Mouse (Mus musculus) bone marrow macrophage, adult 2 months (primary cell): ENCODE results near the gene C4b. TPM values are rescaled to one million over a fixed set of nuclear protein-coding genes. Genes with fewer than 3 reads are reported as not detected.

Experiments used
- H3K27ac ChIP-seq: 2 replicates; pipeline ENCODE4 v1.5.1; 2012; ENCODE audit warnings: low read depth, low read length; ENCODE audit not compliant: insufficient read depth
- H3K4me1 ChIP-seq: 2 replicates; pipeline ENCODE4 v1.6.1; 2012; ENCODE audit warnings: low read length; ENCODE audit not compliant: control insufficient read depth, insufficient read depth
- H3K4me3 ChIP-seq: 2 replicates; pipeline ENCODE4 v1.5.1; 2012; ENCODE audit warnings: mild to moderate bottlenecking, low read length, moderate library complexity; ENCODE audit not compliant: insufficient read depth
- CTCF ChIP-seq: IDR thresholded peaks from 2 replicates; pipeline ENCODE4 v1.5.1; 2012; ENCODE audit warnings: low read depth, mild to moderate bottlenecking, low read length, moderate library complexity
- POLR2A ChIP-seq: IDR thresholded peaks from 2 replicates; pipeline ENCODE4 v1.6.1; 2012; ENCODE audit warnings: mild to moderate bottlenecking, low read depth, low read length, borderline replicate concordance
- polyA plus RNA-seq: library from polyadenylated mRNA; stranded (reverse); fragments of >200 nt; gene quantifications from 2 replicates; pipeline ENCODE4 v1.2.4, GENCODE M21; 2012; ENCODE audit not compliant: missing spikeins, insufficient read depth, insufficient read length

C4b gene
- polyA plus RNA-seq, 1 experiment: 0.75 TPM

GRCm38 (mm10) chr17:34681132-34681571 is 62.5 kb downstream of the C4b start:
- peaks cover 26% of the 10 kb centered on the region for H3K4me1 ChIP-seq
- H3K27ac ChIP-seq: no peak overlapping the region
- TF ChIP-seq CTCF (no peak), POLR2A (no peak)
- no peak overlapping the region for H3K4me3 ChIP-seq

DNA sequence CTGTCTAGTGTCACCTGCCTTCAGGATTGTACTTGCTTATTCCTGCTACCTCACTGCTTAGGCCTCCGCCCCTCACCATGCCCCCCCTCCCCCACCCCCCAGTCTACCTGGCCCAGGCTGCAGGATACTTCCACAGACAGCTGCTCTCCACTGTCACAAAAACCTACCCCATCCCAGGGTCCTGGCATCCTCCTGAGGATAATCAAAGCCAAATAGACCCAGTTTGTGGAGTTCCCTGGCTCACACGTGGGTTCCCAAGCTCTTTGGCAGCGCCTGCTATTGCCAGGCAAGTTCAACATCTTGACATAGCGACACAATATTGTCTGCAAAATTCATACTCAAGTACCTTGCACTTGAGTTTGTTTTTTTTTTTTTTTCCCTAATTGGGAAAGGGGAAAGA is 63.1 kb downstream of the C4b start:
- TF ChIP-seq POLR2A (no peak), CTCF (no peak)
- H3K27ac ChIP-seq: no peak overlapping the region
- peaks cover 21% of the 10 kb centered on the region for H3K4me1 ChIP-seq
- no peak overlapping the region for H3K4me3 ChIP-seq

DNA sequence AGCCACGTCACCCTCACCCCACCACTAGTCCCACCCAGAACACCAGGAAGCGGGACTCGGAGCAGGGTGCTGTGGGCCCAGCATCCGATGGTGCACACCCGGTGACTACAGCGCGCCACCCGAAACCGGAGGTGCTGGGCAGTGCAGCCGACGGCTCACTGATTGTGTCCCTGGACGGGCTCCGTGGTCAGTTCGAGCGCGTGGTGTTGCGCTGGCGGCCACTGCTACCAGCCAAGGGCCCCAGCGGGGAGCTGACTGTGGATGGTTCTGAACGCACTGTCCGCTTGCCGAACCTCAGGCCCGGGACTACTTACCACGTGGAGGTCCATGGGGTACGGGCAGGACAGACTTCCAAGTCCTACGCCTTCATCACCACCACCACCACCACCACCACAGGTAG is 63.5 kb downstream of the C4b start:
- Histone ChIP-seq H3K4me3 (no peak overlapping the region), H3K4me1 (peaks cover 16% of the 10 kb centered on the region), H3K27ac (no peak overlapping the region)
- TF ChIP-seq CTCF: no peak
- no peak for TF ChIP-seq POLR2A

Other genes starting within 250 kb of the C4b start
- gene Btnl6, start 226.5 kb downstream of the C4b start, polyA plus RNA-seq: not detected in 2 replicates
- gene Notch4, start 179.6 kb downstream of the C4b start, polyA plus RNA-seq: 0.78 and 1.3 TPM in 2 replicates
- 217 and 244 TPM in 2 replicates for gene Gpsm3, start 154.1 kb downstream of the C4b start, polyA plus RNA-seq
- 85.9 and 90.0 TPM in 2 replicates for gene Pbx2, start 152.6 kb downstream of the C4b start, polyA plus RNA-seq
- 1.3 and 2.2 TPM in 2 replicates for gene Ager, start 146.0 kb downstream of the C4b start, polyA plus RNA-seq
- gene Rnf5, start 140.2 kb downstream of the C4b start, polyA plus RNA-seq: 110 and 116 TPM in 2 replicates
- gene Agpat1, start 139.6 kb downstream of the C4b start, polyA plus RNA-seq: 93.0 and 101 TPM in 2 replicates
- 4.9 and 9.0 TPM in 2 replicates for gene Egfl8, start 127.9 kb downstream of the C4b start, polyA plus RNA-seq
- gene Ppt2, start 115.4 kb downstream of the C4b start, polyA plus RNA-seq: 101 and 118 TPM in 2 replicates
- 0.76 and 1.3 TPM in 2 replicates for gene Prrt1, start 114.3 kb downstream of the C4b start, polyA plus RNA-seq
- 22.4 and 22.9 TPM in 2 replicates for gene Fkbpl, start 99.1 kb downstream of the C4b start, polyA plus RNA-seq
- 42.6 and 62.7 TPM in 2 replicates for gene Atf6b, start 96.7 kb downstream of the C4b start, polyA plus RNA-seq
- not detected in 2 replicates for gene Tnxb, start 73.3 kb downstream of the C4b start, polyA plus RNA-seq
- gene Cyp21a1, start 60.7 kb upstream of the C4b start, polyA plus RNA-seq: not detected in 2 replicates
- gene Stk19, start 93.1 kb upstream of the C4b start, polyA plus RNA-seq: 33.8 and 44.1 TPM in 2 replicates
- 30.8 and 38.9 TPM in 2 replicates for gene Dxo, start 93.1 kb upstream of the C4b start, polyA plus RNA-seq
- gene Skiv2l, start 106.3 kb upstream of the C4b start, polyA plus RNA-seq: 37.8 and 40.2 TPM in 2 replicates
- gene Nelfe, start 106.5 kb upstream of the C4b start, polyA plus RNA-seq: 48.9 and 56.8 TPM in 2 replicates
- gene Cfb, start 118.6 kb upstream of the C4b start, polyA plus RNA-seq: 12.0 and 13.3 TPM in 2 replicates
- gene Zbtb12, start 135.6 kb upstream of the C4b start, polyA plus RNA-seq: 4.0 and 4.6 TPM in 2 replicates
- gene Gm20547, start 138.2 kb upstream of the C4b start, polyA plus RNA-seq: 0.27 TPM in 1 of 2 replicates, not detected in the other
- gene C2, start 154.4 kb upstream of the C4b start, polyA plus RNA-seq: not detected in 2 replicates
- gene Ehmt2, start 154.6 kb upstream of the C4b start, polyA plus RNA-seq: 145 and 150 TPM in 2 replicates
- gene Slc44a4, start 170.6 kb upstream of the C4b start, polyA plus RNA-seq: not detected in 2 replicates
- gene Neu1, start 187.4 kb upstream of the C4b start, polyA plus RNA-seq: 73.6 and 73.9 TPM in 2 replicates
- 1.2 and 1.5 TPM in 2 replicates for gene Hspa1b, start 215.4 kb upstream of the C4b start, polyA plus RNA-seq
- gene Gm20481, start 226.0 kb upstream of the C4b start, polyA plus RNA-seq: not detected in 2 replicates
- 1.3 TPM in 2 replicates for gene Hspa1a, start 228.3 kb upstream of the C4b start, polyA plus RNA-seq
- not detected in 2 replicates for gene Hspa1l, start 228.8 kb upstream of the C4b start, polyA plus RNA-seq
- gene Lsm2, start 238.0 kb upstream of the C4b start, polyA plus RNA-seq: 37.1 and 44.0 TPM in 2 replicates